Mouse (Mus musculus) thymus, postnatal 0 days (tissue): ENCODE measurements around the gene Habp2. TPM values are rescaled to one million over a fixed set of nuclear protein-coding genes. Genes with fewer than 3 reads are reported as not detected.

Experiments
- DNase-seq: peaks from one replicate; pipeline ENCODE4 v3.0.0-alpha.2; 2015; ENCODE audit warnings: low spot score
- polyA plus RNA-seq: library from polyadenylated mRNA; unstranded; fragments of >200 nt; fragmentation: Nextera tagmentation; extraction: Ambion mirVana; gene quantifications from 2 replicates; pipeline ENCODE4 v1.2.1, GENCODE M21; 2015

Habp2 gene
- polyA plus RNA-seq, 1 experiment from 2014 or later: 0.20 TPM

- peak; percentile 29 for DNase-seq
These were observed 7.9 kb downstream of the Habp2 start for GRCm38 (mm10) chr19:56294654-56295399.

- DNase-seq: no peak
These were observed 9.7 kb downstream of the Habp2 start for GRCm38 (mm10) chr19:56296668-56297067.

GRCm38 (mm10) chr19:56297264-56297663, 10.3 kb downstream of the Habp2 start:
- no peak for DNase-seq

GRCm38 (mm10) chr19:56300835-56301234, 13.9 kb downstream of the Habp2 start:
- no peak for DNase-seq

GRCm38 (mm10) chr19:56316531-56316930, 29.6 kb downstream of the Habp2 start:
- no peak for DNase-seq

- DNase-seq: no peak
These were observed 32.3 kb downstream of the Habp2 start for GRCm38 (mm10) chr19:56319219-56319618.

GRCm38 (mm10) chr19:56319629-56320028, 32.7 kb downstream of the Habp2 start:
- no peak for DNase-seq

GRCm38 (mm10) chr19:56320186-56320860, 33.4 kb downstream of the Habp2 start:
- DNase-seq: peak; percentile 75

GRCm38 (mm10) chr19:56321303-56321920, 34.5 kb downstream of the Habp2 start:
- no peak for DNase-seq

GRCm38 (mm10) chr19:56325676-56326075, 38.7 kb downstream of the Habp2 start:
- DNase-seq: no peak

- DNase-seq: no peak
These were observed 39.4 kb downstream of the Habp2 start for GRCm38 (mm10) chr19:56326243-56326855.

- DNase-seq: no peak
These were observed 49.4 kb downstream of the Habp2 start for GRCm38 (mm10) chr19:56336321-56336720.

GRCm38 (mm10) chr19:56336826-56337225, 49.9 kb downstream of the Habp2 start:
- DNase-seq: no peak

GRCm38 (mm10) chr19:56342006-56342405, 55.1 kb downstream of the Habp2 start:
- DNase-seq: no peak

- DNase-seq: no peak
These were observed 57.1 kb downstream of the Habp2 start for GRCm38 (mm10) chr19:56343869-56344563.

- DNase-seq: peak; percentile 17
These were observed 59.1 kb downstream of the Habp2 start for GRCm38 (mm10) chr19:56346016-56346415.

GRCm38 (mm10) chr19:56346750-56347149, 59.8 kb downstream of the Habp2 start:
- no peak for DNase-seq

- DNase-seq: peak; percentile 50
These were observed 62.4 kb downstream of the Habp2 start for GRCm38 (mm10) chr19:56349295-56349694.

- no peak for DNase-seq
These were observed 66.8 kb downstream of the Habp2 start for GRCm38 (mm10) chr19:56353689-56354088.

- DNase-seq: no peak
These were observed 68.3 kb downstream of the Habp2 start for GRCm38 (mm10) chr19:56355201-56355600.
